Mouse (Mus musculus) forebrain, embryonic 15.5 days (tissue): Measurements from ENCODE around the gene Pcx. TPM values are rescaled to one million over a fixed set of nuclear protein-coding genes. Genes with fewer than 3 reads are reported as not detected.

Experiments used
- ATAC-seq: fragments of 200-750 bp; cut with Nextera tagmentation; replicated peaks from 2 replicates; pipeline ENCODE4 v1.8.0; 2017; ENCODE audit warnings: mild to moderate bottlenecking, moderate TSS enrichment, moderate library complexity
- H3K27ac ChIP-seq: fragments of 300-500 bp; sonication (generic); replicated peaks from 2 replicates; pipeline ENCODE4 v1.5.1; 2015; ENCODE audit warnings: mild to moderate bottlenecking, inconsistent platforms
- H3K27me3 ChIP-seq: fragments of 300-500 bp; sonication (generic); 2 replicates; pipeline ENCODE4 v1.6.1; 2015; ENCODE audit warnings: inconsistent platforms
- H3K36me3 ChIP-seq: fragments of 300-500 bp; sonication (generic); 2 replicates; pipeline ENCODE4 v1.6.1; 2015; ENCODE audit warnings: mild to moderate bottlenecking, inconsistent platforms
- H3K4me1 ChIP-seq: fragments of 300-500 bp; sonication (generic); 2 replicates; pipeline ENCODE4 v1.6.1; 2015; ENCODE audit warnings: inconsistent platforms
- H3K4me2 ChIP-seq: fragments of 300-500 bp; sonication (generic); replicated peaks from 2 replicates; pipeline ENCODE4 v1.6.1; 2015; ENCODE audit warnings: mild to moderate bottlenecking, inconsistent platforms
- H3K4me3 ChIP-seq: fragments of 300-500 bp; sonication (generic); 2 replicates; pipeline ENCODE4 v1.5.1; 2015; ENCODE audit warnings: mild to moderate bottlenecking, inconsistent platforms
- H3K9ac ChIP-seq: fragments of 300-500 bp; sonication (generic); replicated peaks from 2 replicates; pipeline ENCODE4 v1.6.1; 2015; ENCODE audit warnings: mild to moderate bottlenecking, inconsistent platforms
- H3K9me3 ChIP-seq: fragments of 300-500 bp; sonication (generic); 2 replicates; pipeline ENCODE4 v1.6.1; 2016; ENCODE audit warnings: inconsistent platforms
- WGBS: fragments of 180-500 bp; shearing (Covaris S2); methylation state at CpG from one replicate; pipeline ENCODE4 v1.1.7; 2015; ENCODE audit warnings: mixed read lengths; 5-methylcytosine and 5-hydroxymethylcytosine counted together
- polyA plus RNA-seq: library from polyadenylated mRNA; unstranded; fragments of >200 nt; fragmentation: Nextera tagmentation; extraction: Ambion mirVana; gene quantifications from 2 replicates; pipeline ENCODE4 v1.2.1, GENCODE M21; 2015

Pcx gene
- polyA plus RNA-seq, 1 experiment from 2014 or later, result 28.4 TPM

- Histone ChIP-seq H3K27me3 (no peaks in the 10 kb centered on the region), H3K9me3 (no peaks in the 10 kb centered on the region), H3K9ac (no peak overlapping the region), H3K27ac (no peak overlapping the region), H3K36me3 (no peaks in the 10 kb centered on the region), H3K4me2 (no peak overlapping the region), H3K4me3 (no peak overlapping the region), H3K4me1 (peaks cover 3% of the 10 kb centered on the region; the same call in 1 of the 2 replicates)
- ATAC-seq, result no peak
- 38% methylated on average over 24 of the region's 24 CpGs for WGBS
These were observed 93.8 kb downstream of the Pcx start for GRCm38 (mm10) chr19:4603801-4604723.

- 89% methylated on average over 4 of the region's 4 CpGs for whole genome bisulfite sequencing
These were observed 95.4 kb downstream of the Pcx start for GRCm38 (mm10) chr19:4605654-4606053.

GRCm38 (mm10) chr19:4607406-4607805, 97.1 kb downstream of the Pcx start:
- Histone ChIP-seq H3K27ac (no peak overlapping the region), H3K4me1 (peaks cover 14% of the 10 kb centered on the region), H3K36me3 (peaks cover 16% of the 10 kb centered on the region), H3K9ac (no peak overlapping the region), H3K4me2 (no peak overlapping the region), H3K4me3 (no peak overlapping the region), H3K9me3 (no peaks in the 10 kb centered on the region), H3K27me3 (no peaks in the 10 kb centered on the region)
- ATAC-seq, result no peak
- WGBS, result 92% methylated on average over 12 of the region's 12 CpGs

More at GRCm38 (mm10) chr19:4605654-4606053, 95.4 kb downstream of the Pcx start:
- Histone ChIP-seq H3K4me3 (no peak overlapping the region), H3K4me1 (peaks cover 3% of the 10 kb centered on the region; the same call in 1 of the 2 replicates), H3K27me3 (no peaks in the 10 kb centered on the region), H3K4me2 (no peak overlapping the region), H3K9ac (no peak overlapping the region), H3K27ac (no peak overlapping the region), H3K36me3 (0 out of 2 replicates have a peak, but pooled peaks cover 2% of the 10 kb centered on the region), H3K9me3 (no peaks in the 10 kb centered on the region)
- ATAC-seq, result no peak

- H3K4me3 ChIP-seq, result no peak overlapping the region
- peaks cover 26% of the 10 kb centered on the region for H3K36me3 ChIP-seq
- no peaks in the 10 kb centered on the region for H3K27me3 ChIP-seq
- H3K9ac ChIP-seq, result no peak overlapping the region
- WGBS, result 86% methylated on average over 4 of the region's 4 CpGs
- no peaks in the 10 kb centered on the region for H3K9me3 ChIP-seq
- no peak overlapping the region for H3K4me2 ChIP-seq
- H3K27ac ChIP-seq, result no peak overlapping the region
- peaks cover 25% of the 10 kb centered on the region for H3K4me1 ChIP-seq
- no peak for ATAC-seq
These were observed 98.2 kb downstream of the Pcx start for GRCm38 (mm10) chr19:4608511-4608910.

GRCm38 (mm10) chr19:4610109-4610508, 99.8 kb downstream of the Pcx start:
- no peaks in the 10 kb centered on the region for H3K27me3 ChIP-seq
- H3K27ac ChIP-seq, result no peak overlapping the region
- H3K36me3 ChIP-seq, result peaks cover 28% of the 10 kb centered on the region
- H3K9me3 ChIP-seq, result no peaks in the 10 kb centered on the region
- 62% methylated on average over 4 of the region's 4 CpGs for WGBS
- H3K4me2 ChIP-seq, result no peak overlapping the region
- no peak overlapping the region for H3K4me3 ChIP-seq
- H3K9ac ChIP-seq, result no peak overlapping the region
- ATAC-seq, result no peak
- H3K4me1 ChIP-seq, result peaks cover 33% of the 10 kb centered on the region

- Histone ChIP-seq H3K4me3 (no peak overlapping the region), H3K9ac (peak overlapping the region; percentile 13; the same call in 1 of the 2 replicates), H3K9me3 (no peaks in the 10 kb centered on the region), H3K4me2 (no peak overlapping the region), H3K27ac (no peak overlapping the region), H3K36me3 (peaks cover 28% of the 10 kb centered on the region), H3K27me3 (no peaks in the 10 kb centered on the region), H3K4me1 (peaks cover 42% of the 10 kb centered on the region)
- ATAC-seq, result no peak
- 91% methylated on average over 19 of the region's 19 CpGs for WGBS
These were observed 102.1 kb downstream of the Pcx start for GRCm38 (mm10) chr19:4612181-4612961.

- peaks cover 42% of the 10 kb centered on the region for H3K4me1 ChIP-seq
These were observed 103.4 kb downstream of the Pcx start for GRCm38 (mm10) chr19:4613464-4614304.

GRCm38 (mm10) chr19:4614305-4615150, 104.3 kb downstream of the Pcx start:
- H3K27me3 ChIP-seq, result no peaks in the 10 kb centered on the region
- H3K36me3 ChIP-seq, result peaks cover 28% of the 10 kb centered on the region
- peak overlapping the region; percentile 87 for H3K4me2 ChIP-seq
- peak overlapping the region; percentile 99 for H3K4me3 ChIP-seq
- WGBS, result 16% methylated on average over 46 of the region's 49 CpGs
- H3K4me1 ChIP-seq, result peaks cover 42% of the 10 kb centered on the region
- H3K27ac ChIP-seq, result peak overlapping the region; percentile 96
- H3K9ac ChIP-seq, result peak overlapping the region; percentile 100
- no peak; the same call in 1 of the 2 replicates for ATAC-seq
- H3K9me3 ChIP-seq, result no peaks in the 10 kb centered on the region

More at GRCm38 (mm10) chr19:4613464-4614304, 103.4 kb downstream of the Pcx start:
- Histone ChIP-seq H3K9me3 (no peaks in the 10 kb centered on the region), H3K27me3 (no peaks in the 10 kb centered on the region), H3K27ac (no peak overlapping the region), H3K4me2 (peak overlapping the region; percentile 87), H3K9ac (peak overlapping the region; percentile 100), H3K36me3 (peaks cover 28% of the 10 kb centered on the region), H3K4me3 (peak overlapping the region; percentile 99)
- ATAC-seq, result no peak
- 90% methylated on average over 33 of the region's 33 CpGs for WGBS

GRCm38 (mm10) chr19:4615151-4616093, 105.2 kb downstream of the Pcx start, which contains the start of gene Lrfn4:
Gene Lrfn4 (minus strand): TSS chr19:4615667.
- Histone ChIP-seq H3K36me3 (peaks cover 28% of the 10 kb centered on the region), H3K4me1 (peaks cover 42% of the 10 kb centered on the region), H3K4me2 (peak within 1 kb of the TSS; percentile 87), H3K27me3 (no peaks in the 10 kb centered on the region), H3K4me3 (peak within 1 kb of the TSS; percentile 99), H3K9me3 (no peaks in the 10 kb centered on the region), H3K27ac (peak within 1 kb of the TSS; percentile 96), H3K9ac (peak within 1 kb of the TSS; percentile 100)
- WGBS, result under 1% methylated on average over 83 of the region's 87 CpGs
- ATAC-seq, result peak; percentile 94

GRCm38 (mm10) chr19:4616546-4616945, 106.3 kb downstream of the Pcx start:
- Histone ChIP-seq H3K36me3 (peaks cover 21% of the 10 kb centered on the region), H3K4me3 (no peak overlapping the region), H3K27me3 (no peaks in the 10 kb centered on the region), H3K9me3 (no peaks in the 10 kb centered on the region), H3K9ac (no peak overlapping the region), H3K27ac (peak overlapping the region; percentile 96; the same call in 1 of the 2 replicates), H3K4me1 (peaks cover 39% of the 10 kb centered on the region), H3K4me2 (no peak overlapping the region)
- ATAC-seq, result no peak
- WGBS, result 38% methylated on average over 4 of the region's 4 CpGs
